ENCODE assay signal across 9 mouse cellular contexts in genomic region chr1:168432281-168432725, GRCm38 (mm10). TPM values are rescaled to one million over a fixed set of nuclear protein-coding genes. Genes with fewer than 3 reads are reported as not detected.
DNase-seq lines count a peak whose midpoint lies in the region; ATAC-seq and TF ChIP-seq lines count a peak whose summit lies in the region.
"Had no signal": no experiment of that assay in that cellular context is flagged by ENCODE, and none has a peak within 500 bp of the region (broad histone marks: within the 10 kb centered on the region; RNA-seq: fewer than 3 reads in every experiment).

No protein-coding gene starts in this region.

- WGBS in heart, embryonic 10.5 days: 0% methylated on average over 20 of the region's 22 CpGs
- under 1% methylated on average over 21 of the region's 22 CpGs for WGBS in kidney, embryonic 14.5 days
- WGBS in limb, embryonic 14.5 days: under 1% methylated on average over 21 of the region's 22 CpGs
- under 1% methylated on average over 22 of the region's 22 CpGs for WGBS in midbrain, embryonic 16.5 days
- WGBS in spleen, adult 2 months: under 1% methylated on average over 22 of the region's 22 CpGs

- H3K9ac ChIP-seq in kidney, embryonic 14.5 days (ENCODE audit: low read depth, low read length): peak overlapping the region; percentile 54
- peak overlapping the region; percentile 56 for H3K9ac ChIP-seq in limb, embryonic 14.5 days (ENCODE audit: low read depth, low read length, severe bottlenecking)
- H3K9ac ChIP-seq in midbrain, embryonic 16.5 days (ENCODE audit: low read depth, low read length): peak overlapping the region; percentile 52; the same call in 1 of the 2 replicates

- H3K27me3 ChIP-seq in erythroblast, embryonic 14.5 days (ENCODE audit: control insufficient read depth): peaks cover 25% of the 10 kb centered on the region
- H3K27me3 ChIP-seq in heart, embryonic 10.5 days (ENCODE audit: insufficient read depth, poor library complexity, severe bottlenecking): no peaks in the 10 kb centered on the region
- no peaks in the 10 kb centered on the region for H3K27me3 ChIP-seq in kidney, embryonic 14.5 days (ENCODE audit: control insufficient read depth, insufficient read depth, low read length)
- H3K27me3 ChIP-seq in limb, embryonic 14.5 days (ENCODE audit: control insufficient read depth, insufficient read depth, low read length): no peaks in the 10 kb centered on the region
- no peaks in the 10 kb centered on the region for H3K27me3 ChIP-seq in midbrain, embryonic 16.5 days (ENCODE audit: control insufficient read depth, insufficient read depth, low read depth, low read length)
- H3K27me3 ChIP-seq in spleen, adult 2 months (ENCODE audit: control insufficient read depth, insufficient read depth, low read length): peaks cover 2% of the 10 kb centered on the region; the same call in 1 of the 2 replicates

- peak overlapping the region; percentile 60 for H3K4me3 ChIP-seq in erythroblast, embryonic 14.5 days (replicated peaks)
- H3K4me3 ChIP-seq in heart, embryonic 10.5 days: peak overlapping the region; percentile 88
- H3K4me3 ChIP-seq in kidney, embryonic 14.5 days (ENCODE audit: low read length): peak overlapping the region; percentile 99
- H3K4me3 ChIP-seq in limb, embryonic 14.5 days (replicated peaks; ENCODE audit: low read length): peak overlapping the region; percentile 78
- peak overlapping the region; percentile 96 for H3K4me3 ChIP-seq in midbrain, embryonic 16.5 days (ENCODE audit: low read depth, low read length)
- H3K4me3 ChIP-seq in spleen, adult 2 months (ENCODE audit: extremely low read depth, insufficient read depth, insufficient read length): peak overlapping the region; percentile 67; the same call in 1 of the 2 replicates

- no peaks in the 10 kb centered on the region for H3K36me3 ChIP-seq in erythroblast, embryonic 14.5 days (ENCODE audit: control insufficient read depth)
- no peaks in the 10 kb centered on the region for H3K36me3 ChIP-seq in heart, embryonic 10.5 days
- no peaks in the 10 kb centered on the region; the same call in 1 of the 2 replicates for H3K36me3 ChIP-seq in kidney, embryonic 14.5 days (ENCODE audit: control insufficient read depth, insufficient read depth, low read length)
- no peaks in the 10 kb centered on the region for H3K36me3 ChIP-seq in limb, embryonic 14.5 days (ENCODE audit: control insufficient read depth, insufficient read depth, low read length)
- no peaks in the 10 kb centered on the region for H3K36me3 ChIP-seq in midbrain, embryonic 16.5 days (ENCODE audit: control insufficient read depth, insufficient read depth, low read length)
- no peaks in the 10 kb centered on the region for H3K36me3 ChIP-seq in spleen, adult 2 months (ENCODE audit: control insufficient read depth, insufficient read depth, low read length)
- H3K36me3 ChIP-seq: G1E had no signal

- TF ChIP-seq CTCF in spleen, adult 2 months (IDR thresholded peaks at IDR 0.05; ENCODE audit: extremely low read depth, insufficient read depth, insufficient read length, insufficient replicate concordance): no peak

- peak overlapping the region; percentile 36 for H3K4me2 ChIP-seq in kidney, embryonic 14.5 days (replicated peaks; ENCODE audit: low read depth, low read length)
- peak overlapping the region; percentile 57 for H3K4me2 ChIP-seq in limb, embryonic 14.5 days (replicated peaks; ENCODE audit: low read depth, low read length, severe bottlenecking)
- H3K4me2 ChIP-seq in midbrain, embryonic 16.5 days (ENCODE audit: low read length): peak overlapping the region; percentile 72

- no peaks in the 10 kb centered on the region for H3K9me3 ChIP-seq in erythroblast, embryonic 14.5 days (ENCODE audit: control insufficient read depth, low read length)
- H3K9me3 ChIP-seq in heart, embryonic 10.5 days: no peaks in the 10 kb centered on the region
- no peaks in the 10 kb centered on the region for H3K9me3 ChIP-seq in kidney, embryonic 14.5 days (ENCODE audit: control insufficient read depth, low read length)
- H3K9me3 ChIP-seq in limb, embryonic 14.5 days (ENCODE audit: control insufficient read depth, low read length): no peaks in the 10 kb centered on the region
- no peaks in the 10 kb centered on the region for H3K9me3 ChIP-seq in midbrain, embryonic 16.5 days (replicated peaks; ENCODE audit: control insufficient read depth, low read length, poor library complexity, severe bottlenecking)

- DNase-seq in B cell, adult 2 months: peak; percentile 84
- DNase-seq in brain, embryonic 18.5 days (ENCODE audit: low read depth, low spot score): peak; percentile 100
- DNase-seq in heart, embryonic 10.5 days (ENCODE audit: low spot score): peak; percentile 99
- peak; percentile 100 for DNase-seq in limb, embryonic 14.5 days (ENCODE audit: low spot score)
- peak; percentile 73 to 79 for DNase-seq in spleen, adult 2 months (ENCODE audit: low read depth in 1 of 2, low spot score in 2 of 2)

- peaks cover 15% of the 10 kb centered on the region for H3K4me1 ChIP-seq in erythroblast, embryonic 14.5 days (ENCODE audit: control insufficient read depth)
- H3K4me1 ChIP-seq in heart, embryonic 10.5 days: peaks cover 13% of the 10 kb centered on the region
- H3K4me1 ChIP-seq in kidney, embryonic 14.5 days (ENCODE audit: control insufficient read depth, insufficient read depth, low read length): 0 out of 2 replicates have a peak, but pooled peaks cover 3% of the 10 kb centered on the region
- peaks cover 10% of the 10 kb centered on the region; the same call in 1 of the 2 replicates for H3K4me1 ChIP-seq in limb, embryonic 14.5 days (ENCODE audit: control insufficient read depth, insufficient read depth, low read length)
- no peaks in the 10 kb centered on the region for H3K4me1 ChIP-seq in midbrain, embryonic 16.5 days (ENCODE audit: control insufficient read depth, insufficient read depth, low read length)
- H3K4me1 ChIP-seq in spleen, adult 2 months (ENCODE audit: control insufficient read depth, insufficient read depth, insufficient read length): no peaks in the 10 kb centered on the region; the same call in 1 of the 2 replicates

- ATAC-seq in kidney, embryonic 14.5 days (ENCODE audit: low FRiP score, low TSS enrichment): peak; percentile 99
- ATAC-seq in limb, embryonic 14.5 days (ENCODE audit: low FRiP score, low read depth): peak; percentile 98
- ATAC-seq in midbrain, embryonic 16.5 days: peak; percentile 99

- no peak for TF ChIP-seq POLR2A in limb, embryonic 14.5 days (IDR thresholded peaks at IDR 0.05; ENCODE audit: borderline replicate concordance, extremely low read depth, insufficient read depth, insufficient read length)
- TF ChIP-seq POLR2A in spleen, adult 2 months (IDR thresholded peaks at IDR 0.05; ENCODE audit: low read depth, low read length): no peak

- peak overlapping the region; percentile 98 for H3K27ac ChIP-seq in heart, embryonic 10.5 days
- peak overlapping the region; percentile 56; the same call in 1 of the 2 replicates for H3K27ac ChIP-seq in kidney, embryonic 14.5 days (ENCODE audit: low read depth, low read length)
- peak overlapping the region; percentile 65; the same call in 1 of the 2 replicates for H3K27ac ChIP-seq in limb, embryonic 14.5 days (replicated peaks; ENCODE audit: low read depth, low read length)
- peak overlapping the region; percentile 69 for H3K27ac ChIP-seq in midbrain, embryonic 16.5 days (ENCODE audit: low read length)
- peak overlapping the region; percentile 64; the same call in 1 of the 2 replicates for H3K27ac ChIP-seq in spleen, adult 2 months (ENCODE audit: insufficient read depth, low read length)

RNA-seq across cellular contexts. Expression of gene Pbx1, which starts 0.2 kb away (rescaled TPM):
- polyA plus RNA-seq in erythroblast, embryonic 14.5 days (2012): 0.06 and 0.08 TPM in 2 replicates
- 19.7 and 29.5 TPM in 2 replicates for polyA plus RNA-seq in heart, embryonic 10.5 days (2016; fragmentation: Nextera tagmentation; extraction: Ambion mirVana)
- 107 and 120 TPM in 2 replicates for polyA plus RNA-seq in kidney, embryonic 14.5 days (2014; fragmentation: Nextera tagmentation; extraction: Ambion mirVana)
- 48.2 and 59.9 TPM in 2 replicates for polyA plus RNA-seq in limb, embryonic 14.5 days (2012; rRNA removed)
- 26.5 and 32.1 TPM in 2 replicates for polyA plus RNA-seq in limb, embryonic 14.5 days (2014; fragmentation: Nextera tagmentation; extraction: Ambion mirVana)
- 71.8 and 77.8 TPM in 2 replicates for polyA plus RNA-seq in midbrain, embryonic 16.5 days (2015; fragmentation: Nextera tagmentation; extraction: Ambion mirVana)
- 9.2 TPM in 2 replicates for polyA plus RNA-seq in spleen, adult 2 months (2012; rRNA removed)
- polyA plus RNA-seq: G1E had no signal

Comparison
In these comparisons a context has a peak if more than half of its experiments do, and no peak if none do; other contexts are left out.
1. Peak in every context shown above with its lines: DNase-seq, ATAC-seq, H3K4me3 ChIP-seq and H3K27ac ChIP-seq.